Mouse (Mus musculus): ENCODE data around the gene Osbpl10.

GRCm38 (mm10) chr9:115261896-115262295 is 283.5 kb downstream of the Osbpl10 start:
- TF ChIP-seq POLR2A (IDR thresholded peaks at IDR 0.05; ENCODE audit: low read depth, low read length) (no peak), CTCF (IDR thresholded peaks at IDR 0.05; ENCODE audit: extremely low read depth, insufficient read length, insufficient replicate concordance, low read depth, low read length) (peak; percentile 14; the same call in 1 of the 2 replicates)

Data from small intestine, adult 2 months (tissue).